Mouse (Mus musculus): ENCODE measurements around the gene Gm5538.

The Gm5538 gene

DNA sequence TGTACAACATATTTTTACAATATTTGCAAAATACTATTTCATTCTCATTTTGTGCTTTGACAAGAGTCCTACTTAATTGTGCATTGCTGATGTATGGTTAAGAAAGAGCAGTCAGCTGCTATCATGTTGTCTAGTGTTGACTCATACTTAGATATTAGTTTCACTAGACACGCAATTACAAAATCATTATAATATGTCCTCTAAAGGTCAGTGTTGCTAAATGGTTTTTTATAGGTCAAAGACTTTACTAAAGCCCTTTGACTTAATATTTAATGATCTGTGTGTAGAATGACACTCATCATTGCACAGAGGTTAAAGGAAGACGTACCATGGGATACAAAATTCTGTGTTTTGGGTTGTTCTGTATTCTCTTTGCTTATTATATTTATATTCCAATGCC, at the start of gene Gm5538:
Gm5538 (plus strand) TSS at position 301 of the 400 bp plus-strand sequence.
- no peak for DNase-seq (ENCODE audit: low read depth)

DNA sequence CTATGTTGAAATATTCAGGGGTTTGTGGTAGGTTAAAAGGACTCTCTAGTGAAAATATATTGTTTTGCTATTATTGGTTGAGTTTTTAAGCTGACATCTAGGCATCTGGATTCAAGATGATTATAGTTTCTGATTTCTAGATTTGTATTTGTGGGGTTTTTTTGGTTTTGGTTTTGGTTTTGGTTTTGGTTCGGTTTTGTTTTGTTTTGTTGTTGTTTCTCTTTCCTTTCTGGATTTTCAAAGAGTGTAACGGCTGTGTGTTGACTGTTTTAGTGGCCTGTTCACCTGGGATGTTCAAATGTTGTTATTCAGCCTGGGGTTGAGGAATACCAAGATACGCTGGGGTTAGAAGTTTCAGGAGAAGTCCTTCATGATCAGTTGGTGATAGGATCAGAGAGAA, 32.2 kb upstream of the Gm5538 start:
- no peak for DNase-seq (ENCODE audit: low read depth)

DNA sequence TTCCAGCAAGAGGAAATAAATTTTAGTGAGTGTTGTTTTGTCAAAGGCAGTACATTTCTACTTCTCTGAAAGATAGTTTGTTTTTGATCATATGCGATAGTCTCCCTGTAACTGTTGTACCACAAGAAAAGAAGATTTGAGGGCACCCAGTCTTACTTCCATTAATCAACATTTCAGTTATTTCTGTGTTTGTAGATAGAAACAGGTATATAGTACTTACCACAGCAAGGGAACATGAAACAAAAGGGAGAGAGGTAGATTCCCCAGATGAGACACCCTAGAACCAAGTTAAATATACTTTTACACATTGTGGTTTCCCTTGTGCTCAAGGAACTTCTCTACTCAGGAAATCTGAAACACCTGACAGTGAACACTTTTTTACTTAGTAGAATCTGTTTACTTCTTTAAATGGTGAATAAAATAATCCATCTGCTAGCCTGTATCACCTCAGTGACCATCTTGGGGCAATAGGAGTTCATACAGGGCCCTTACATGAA, 26.9 kb upstream of the Gm5538 start:
- DNase-seq (ENCODE audit: low read depth): no peak

DNA sequence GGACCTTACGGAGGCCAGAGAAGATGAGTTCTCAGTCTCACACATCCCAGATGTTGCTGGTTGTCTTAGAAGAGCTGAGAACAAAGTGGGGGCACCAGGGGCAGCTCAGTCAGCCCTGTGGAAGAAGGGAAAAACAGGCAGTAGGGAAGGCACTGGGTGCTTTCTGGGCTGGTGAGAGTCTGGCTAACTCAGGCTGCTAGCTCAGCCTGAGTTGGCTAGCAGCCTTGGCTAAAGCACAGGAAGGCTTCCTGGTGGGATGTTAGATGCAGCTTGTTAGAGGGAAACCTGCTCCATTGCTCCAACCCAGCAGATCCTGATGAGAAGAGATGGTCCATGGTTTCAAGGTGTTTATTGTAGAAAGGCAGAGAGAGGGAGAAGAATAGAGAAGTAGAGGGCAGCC, 10.3 kb downstream of the Gm5538 start:
- no peak for DNase-seq (ENCODE audit: low read depth)

DNA sequence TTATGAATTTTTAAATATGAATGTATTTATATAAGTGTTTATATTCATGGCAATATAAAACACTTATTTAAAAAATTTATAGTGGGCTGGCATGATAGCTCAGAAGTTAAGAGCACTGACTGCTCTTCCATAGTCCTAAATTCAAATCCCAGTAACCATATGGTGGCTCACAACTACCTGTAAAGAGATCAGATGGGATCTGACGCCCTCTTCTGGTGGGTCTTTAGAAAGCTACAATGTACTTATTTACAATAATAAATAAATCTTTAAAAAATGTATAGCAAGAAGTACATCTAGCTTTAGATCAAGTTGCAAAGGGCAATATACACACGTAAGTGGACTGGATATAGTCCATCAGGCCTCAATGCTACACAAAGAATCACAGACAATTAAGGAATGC, 14.6 kb downstream of the Gm5538 start:
- peak; percentile 71 for DNase-seq (ENCODE audit: low read depth)
